Mouse (Mus musculus): ENCODE data around the gene Tnfsf18.

DNA sequence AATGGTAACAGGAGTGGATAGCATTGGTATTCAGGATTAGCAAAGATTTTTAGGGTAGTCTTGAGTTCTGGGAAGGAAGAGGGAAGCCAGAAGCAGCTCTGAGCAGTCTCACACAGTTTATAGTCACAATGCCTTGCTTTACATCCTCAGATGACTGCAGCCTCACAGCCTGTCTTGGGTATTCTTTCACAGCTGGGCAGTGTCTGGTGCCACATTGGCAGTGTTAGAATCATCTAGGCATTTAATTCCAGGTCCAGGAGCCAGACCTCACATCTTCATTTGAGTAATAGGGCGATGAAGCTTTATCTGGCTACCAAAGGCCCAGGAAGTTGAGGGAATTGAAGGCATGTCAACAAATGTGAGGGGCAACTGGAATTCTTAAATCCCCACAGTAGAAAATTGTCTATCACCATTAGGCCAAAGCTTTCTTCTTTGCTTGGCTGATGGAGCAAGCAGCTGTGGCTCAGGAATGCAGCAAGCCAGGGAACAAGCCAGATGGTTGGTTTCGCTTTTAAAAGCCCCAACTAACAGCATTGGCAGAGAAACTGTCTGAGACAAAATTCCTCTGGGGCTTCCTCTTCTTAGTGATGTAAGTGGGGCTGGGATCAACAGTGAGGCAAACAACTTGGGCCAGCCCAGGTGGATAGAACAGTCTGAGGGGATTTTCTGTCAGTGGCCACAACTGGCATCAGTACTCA is 30.9 kb upstream of the Tnfsf18 start:
- no peak for TF ChIP-seq CTCF (IDR thresholded peaks at IDR 0.05; ENCODE audit: low read depth)
- TF ChIP-seq EP300 (IDR thresholded peaks at IDR 0.05; ENCODE audit: low read depth): no peak
